Mouse (Mus musculus) C2C12 (cell line): Measurements from ENCODE around the gene Dpf3. TPM values are rescaled to one million over a fixed set of nuclear protein-coding genes. Genes with fewer than 3 reads are reported as not detected.

ENCODE experiments used
- H3K27me3 ChIP-seq: one replicate; pipeline ENCODE4 v1.6.1; 2011; ENCODE audit not compliant: control insufficient read depth, insufficient read depth, insufficient read length
- H3K36me3 ChIP-seq: one replicate; pipeline ENCODE4 v1.6.1; 2011; ENCODE audit not compliant: control insufficient read depth, insufficient read depth
- H3K4me3 ChIP-seq: one replicate; pipeline ENCODE4 v1.5.1; 2011; ENCODE audit warnings: mild to moderate bottlenecking, control low read depth; ENCODE audit not compliant: poor library complexity, insufficient read depth, severe bottlenecking
- H3K79me2 ChIP-seq: one replicate; pipeline ENCODE4 v1.6.1; 2011; ENCODE audit not compliant: control insufficient read depth, insufficient read depth
- H3K79me3 ChIP-seq: one replicate; pipeline ENCODE4 v1.6.1; 2011; ENCODE audit warnings: low read depth, control low read depth
- H3ac ChIP-seq: one replicate; pipeline ENCODE3; 2011; ENCODE audit warnings: low read depth; ENCODE audit not compliant: control insufficient read depth, insufficient read length
- CEBPB ChIP-seq: IDR thresholded peaks from one replicate; pipeline ENCODE4 v1.6.1; 2011; ENCODE audit warnings: low read depth, mild to moderate bottlenecking, control low read depth, moderate library complexity
- CTCF ChIP-seq: IDR thresholded peaks from one replicate; pipeline ENCODE4 v1.5.1; 2011; ENCODE audit not compliant: control insufficient read depth, insufficient read depth, insufficient read length
- FOSL1 ChIP-seq: IDR thresholded peaks from one replicate; pipeline ENCODE4 v1.8.0; 2011; ENCODE audit warnings: mild to moderate bottlenecking, low read length; ENCODE audit not compliant: poor library complexity, insufficient read depth, severe bottlenecking
- MAX ChIP-seq: IDR thresholded peaks from one replicate; pipeline ENCODE4 v1.6.1; 2011; ENCODE audit warnings: mild to moderate bottlenecking, control low read depth
- MYOD1 ChIP-seq: IDR thresholded peaks from one replicate; pipeline ENCODE4 v1.6.1; 2011; ENCODE audit warnings: low read depth; ENCODE audit not compliant: control insufficient read depth, insufficient read length
- MYOG ChIP-seq: IDR thresholded peaks from one replicate; pipeline ENCODE4 v1.6.1; 2011; ENCODE audit not compliant: control insufficient read depth, insufficient read length; ENCODE audit errors: extremely low read depth
- USF1 ChIP-seq: IDR thresholded peaks from one replicate; pipeline ENCODE4 v1.6.1; 2011; ENCODE audit warnings: low read depth, mild to moderate bottlenecking, control low read depth, moderate library complexity
- polyA plus RNA-seq: library from polyadenylated mRNA; unstranded; fragments of >200 nt; fragmentation: generic; extraction: Trizol; gene quantifications from one replicate; pipeline ENCODE4 v1.2.1, GENCODE M21; 2012; ENCODE audit warnings: missing spikeins

Dpf3 gene
- polyA plus RNA-seq, 1 experiment: 0.25 TPM

- Histone ChIP-seq H3K79me2 (no peaks in the 10 kb centered on the region), H3K27me3 (no peaks in the 10 kb centered on the region), H3K79me3 (no peaks in the 10 kb centered on the region), H3K4me3 (no peak overlapping the region), H3K36me3 (no peaks in the 10 kb centered on the region), H3ac (no peak overlapping the region)
- TF ChIP-seq MAX (no peak), CTCF (no peak), CEBPB (no peak), MYOD1 (no peak), FOSL1 (no peak), USF1 (no peak)
Measured at GRCm38 (mm10) chr12:83277537-83278441, 209.7 kb downstream of the Dpf3 start.

DNA sequence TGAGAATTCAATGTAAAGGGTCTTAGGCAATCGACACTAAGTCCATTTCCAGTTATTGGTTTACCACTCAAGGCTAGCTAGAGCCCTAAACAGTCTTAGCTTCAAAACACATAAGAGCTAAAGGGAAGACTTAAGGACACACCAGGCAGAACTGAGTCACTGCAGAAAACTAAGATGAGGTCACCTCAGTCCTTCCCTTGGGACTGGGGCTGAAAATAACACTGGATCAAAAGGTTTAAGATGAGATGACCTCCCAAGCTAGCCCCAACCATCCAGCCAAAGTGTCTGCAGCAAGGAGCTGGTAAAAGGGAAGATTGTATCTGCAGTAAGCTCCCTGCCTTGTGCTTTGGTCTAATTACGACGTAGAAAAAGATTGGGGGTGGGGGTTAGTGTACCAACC lies 216.3 kb downstream of the Dpf3 start:
- H3K79me2 ChIP-seq: no peaks in the 10 kb centered on the region
- no peak overlapping the region for H3ac ChIP-seq
- no peak for TF ChIP-seq MYOD1
- no peak overlapping the region for H3K4me3 ChIP-seq
- no peaks in the 10 kb centered on the region for H3K36me3 ChIP-seq
- H3K79me3 ChIP-seq: no peaks in the 10 kb centered on the region
- no peaks in the 10 kb centered on the region for H3K27me3 ChIP-seq

- Histone ChIP-seq H3K36me3 (no peaks in the 10 kb centered on the region), H3K4me3 (no peak overlapping the region), H3K79me3 (no peaks in the 10 kb centered on the region), H3ac (no peak overlapping the region), H3K79me2 (no peaks in the 10 kb centered on the region), H3K27me3 (no peaks in the 10 kb centered on the region)
- TF ChIP-seq USF1 (no peak), CTCF (no peak), MYOD1 (no peak), MYOG (no peak)
Measured at GRCm38 (mm10) chr12:83268504-83268922, 219.0 kb downstream of the Dpf3 start.

- Histone ChIP-seq H3K27me3 (no peaks in the 10 kb centered on the region), H3K4me3 (no peak overlapping the region), H3K79me3 (no peaks in the 10 kb centered on the region), H3ac (no peak overlapping the region), H3K36me3 (no peaks in the 10 kb centered on the region), H3K79me2 (no peaks in the 10 kb centered on the region)
- TF ChIP-seq MAX (no peak), USF1 (no peak), CTCF (no peak), FOSL1 (no peak), CEBPB (no peak), MYOD1 (no peak), MYOG (no peak)
Measured at GRCm38 (mm10) chr12:83260540-83260939, 227.0 kb downstream of the Dpf3 start.

DNA sequence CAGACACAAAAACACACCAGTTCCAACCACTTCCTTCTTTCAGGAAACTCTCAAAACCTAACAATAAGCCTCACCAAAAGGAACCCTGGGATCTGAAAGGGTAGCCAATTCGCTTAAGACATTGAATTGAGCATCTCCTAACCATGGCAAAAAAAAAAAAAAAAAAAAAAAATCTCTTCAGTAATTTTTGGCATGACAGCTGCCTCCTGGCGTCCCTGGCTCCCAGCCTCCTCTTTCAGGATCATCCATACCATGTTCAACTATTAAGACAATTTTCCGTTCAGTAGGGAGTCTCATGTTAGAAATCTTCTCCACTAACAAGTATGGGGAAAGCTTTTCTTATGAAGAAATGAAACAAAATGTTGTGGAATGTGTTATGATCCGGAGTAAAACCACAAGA lies 233.1 kb downstream of the Dpf3 start:
- TF ChIP-seq CTCF (no peak), USF1 (no peak), MYOD1 (no peak), MYOG (no peak), FOSL1 (no peak), CEBPB (no peak), MAX (no peak)
- H3K27me3 ChIP-seq: no peaks in the 10 kb centered on the region
- H3K36me3 ChIP-seq: no peaks in the 10 kb centered on the region
- H3K79me2 ChIP-seq: no peaks in the 10 kb centered on the region
- H3K4me3 ChIP-seq: no peak overlapping the region
- no peaks in the 10 kb centered on the region for H3K79me3 ChIP-seq
- H3ac ChIP-seq: no peak overlapping the region

DNA sequence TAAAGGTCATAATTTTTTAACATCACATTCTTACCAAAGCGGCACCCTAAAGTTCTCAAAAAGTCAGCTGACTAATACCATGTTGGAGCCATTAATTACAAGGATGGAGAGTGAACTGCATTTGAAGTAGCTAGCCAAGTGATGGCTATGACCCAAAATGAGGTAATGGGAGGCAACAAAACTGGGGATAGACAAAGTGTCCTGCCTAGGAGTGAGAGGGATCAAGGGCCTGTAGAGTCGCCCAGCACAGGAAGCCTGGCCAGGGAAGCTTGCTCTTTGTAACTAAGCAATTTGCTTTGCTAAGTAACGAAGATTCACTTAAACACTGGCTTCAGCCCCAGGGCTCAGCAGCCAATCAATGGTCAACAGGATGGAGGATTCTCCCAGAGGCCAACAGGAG lies 238.4 kb downstream of the Dpf3 start:
- TF ChIP-seq MYOD1 (no peak), MYOG (no peak), CEBPB (no peak), CTCF (no peak), FOSL1 (no peak), MAX (no peak), USF1 (no peak)
- H3K36me3 ChIP-seq: no peaks in the 10 kb centered on the region
- no peak overlapping the region for H3K4me3 ChIP-seq
- H3K79me3 ChIP-seq: no peaks in the 10 kb centered on the region
- no peak overlapping the region for H3ac ChIP-seq
- no peaks in the 10 kb centered on the region for H3K27me3 ChIP-seq
- H3K79me2 ChIP-seq: no peaks in the 10 kb centered on the region
